Mouse (Mus musculus) embryonic facial prominence, embryonic 12.5 days (tissue): Measurements from ENCODE around the gene Nxpe2. TPM values are rescaled to one million over a fixed set of nuclear protein-coding genes. Genes with fewer than 3 reads are reported as not detected.

Experiments
- ATAC-seq: fragments of 200-750 bp; cut with Nextera tagmentation; 2 replicates; pipeline ENCODE4 v1.8.0; 2017; ENCODE audit not compliant: insufficient number of reproducible peaks, insufficient read depth, low FRiP score, low TSS enrichment
- H3K27ac ChIP-seq: fragments of 300-500 bp; sonication (generic); 2 replicates; pipeline ENCODE4 v1.5.1; 2016; ENCODE audit warnings: mild to moderate bottlenecking
- H3K27me3 ChIP-seq: fragments of 300-500 bp; sonication (generic); 2 replicates; pipeline ENCODE4 v1.6.1; 2016; ENCODE audit warnings: mild to moderate bottlenecking, moderate library complexity
- H3K36me3 ChIP-seq: fragments of 300-500 bp; sonication (generic); 2 replicates; pipeline ENCODE4 v1.6.1; 2016; ENCODE audit warnings: mild to moderate bottlenecking
- H3K4me1 ChIP-seq: fragments of 300-500 bp; sonication (generic); 2 replicates; pipeline ENCODE4 v1.6.1; 2016
- H3K4me2 ChIP-seq: fragments of 300-500 bp; sonication (generic); replicated peaks from 2 replicates; pipeline ENCODE4 v1.6.1; 2016; ENCODE audit warnings: mild to moderate bottlenecking, moderate library complexity
- H3K4me3 ChIP-seq: fragments of 300-500 bp; sonication (generic); 2 replicates; pipeline ENCODE4 v1.5.1; 2016; ENCODE audit warnings: mild to moderate bottlenecking
- H3K9ac ChIP-seq: fragments of 300-500 bp; sonication (generic); 2 replicates; pipeline ENCODE4 v1.6.1; 2016; ENCODE audit warnings: mild to moderate bottlenecking, moderate library complexity
- H3K9me3 ChIP-seq: fragments of 300-500 bp; sonication (generic); 2 replicates; pipeline ENCODE4 v1.6.1; 2016; ENCODE audit warnings: mild to moderate bottlenecking, moderate library complexity
- WGBS: fragments of 180-500 bp; shearing (Covaris S2); methylation state at CpG from one replicate; pipeline ENCODE4 v1.1.7; 2016; 5-methylcytosine and 5-hydroxymethylcytosine counted together
- polyA plus RNA-seq: library from polyadenylated mRNA; unstranded; fragments of >200 nt; fragmentation: Nextera tagmentation; extraction: Ambion mirVana; gene quantifications from 2 replicates; pipeline ENCODE4 v1.2.1, GENCODE M21; 2016

Gene Nxpe2
- polyA plus RNA-seq = 1.1 and 1.2 TPM in 2 replicates

DNA sequence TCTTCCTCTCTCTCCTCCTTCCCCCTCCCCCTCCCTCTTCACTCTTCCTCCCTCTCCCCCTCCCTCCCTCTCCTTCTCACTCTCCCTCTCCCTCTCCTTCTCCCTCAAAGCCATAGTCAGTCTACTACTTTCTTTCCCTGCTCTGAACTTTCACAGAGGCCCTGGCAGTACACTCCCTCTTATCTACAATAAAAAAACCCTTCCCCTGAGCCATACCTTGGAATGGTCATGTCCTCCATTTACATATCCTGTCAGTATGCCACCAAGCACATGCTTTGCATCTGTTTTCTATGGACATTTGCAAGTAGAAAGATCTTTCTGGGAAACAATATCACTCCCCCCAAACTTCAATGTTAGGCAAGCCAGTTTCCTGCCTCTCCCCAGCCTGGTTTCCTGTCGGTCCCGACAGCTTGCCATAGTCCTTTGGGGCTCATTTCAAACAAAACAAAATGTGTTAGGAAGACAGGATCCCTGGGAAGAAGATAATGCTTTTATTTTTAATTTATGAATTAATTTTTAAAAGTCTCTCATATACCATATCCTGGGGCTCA is at the start of gene Nxpe2:
Gene Nxpe2, minus strand, starts transcription at position 307 of the 551 bp plus-strand sequence.
- Histone ChIP-seq H3K27me3 (no peaks in the 10 kb centered on the region), H3K36me3 (no peaks in the 10 kb centered on the region), H3K4me3 (no peak within 1 kb of the TSS), H3K4me1 (peaks cover 19% of the 10 kb centered on the region), H3K9me3 (no peaks in the 10 kb centered on the region), H3K4me2 (no peak within 1 kb of the TSS), H3K27ac (peak within 1 kb of the TSS; percentile 41), H3K9ac (no peak within 1 kb of the TSS)
- ATAC-seq = no peak
- WGBS = 38% methylated on average over 2 of the region's 2 CpGs

- WGBS = 73% methylated on average over 3 of the region's 3 CpGs
- Histone ChIP-seq H3K27me3 (no peaks in the 10 kb centered on the region), H3K9ac (no peak overlapping the region), H3K9me3 (no peaks in the 10 kb centered on the region), H3K4me2 (no peak overlapping the region), H3K4me1 (no peaks in the 10 kb centered on the region), H3K27ac (no peak overlapping the region), H3K4me3 (no peak overlapping the region), H3K36me3 (no peaks in the 10 kb centered on the region)
- no peak for ATAC-seq
Observed at GRCm38 (mm10) chr9:48389983-48390382, 36.7 kb upstream of the Nxpe2 start.

DNA sequence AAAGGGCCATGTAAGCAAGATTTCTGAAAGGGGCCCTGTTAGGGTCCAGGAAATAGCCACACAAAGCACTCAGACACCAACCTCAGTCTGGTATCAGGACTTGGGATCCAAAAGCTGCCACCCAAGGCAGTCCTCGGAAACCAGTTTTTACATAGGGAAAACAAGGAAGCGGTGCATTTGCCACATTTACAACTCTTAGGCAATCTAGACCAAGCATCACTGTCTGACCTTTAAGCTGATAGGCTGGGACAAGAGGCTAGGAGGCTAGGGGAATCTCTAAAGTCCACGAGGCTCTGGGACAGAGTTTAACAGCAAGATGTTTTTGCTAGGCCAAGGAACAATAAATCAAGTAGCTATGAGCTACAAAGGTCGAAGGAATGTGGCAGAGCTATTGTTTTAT is 35.2 kb upstream of the Nxpe2 start:
- H3K4me2 ChIP-seq = no peak overlapping the region
- no peak overlapping the region for H3K4me3 ChIP-seq
- no peak overlapping the region for H3K27ac ChIP-seq
- WGBS = 86% methylated on average over 4 of the region's 4 CpGs
- H3K9ac ChIP-seq = no peak overlapping the region
- H3K36me3 ChIP-seq = no peaks in the 10 kb centered on the region
- H3K4me1 ChIP-seq = no peaks in the 10 kb centered on the region
- H3K9me3 ChIP-seq = no peaks in the 10 kb centered on the region
- no peak for ATAC-seq
- no peaks in the 10 kb centered on the region for H3K27me3 ChIP-seq

GRCm38 (mm10) chr9:48374357-48374756 is 21.1 kb upstream of the Nxpe2 start:
- Histone ChIP-seq H3K4me2 (no peak overlapping the region), H3K36me3 (no peaks in the 10 kb centered on the region), H3K27ac (no peak overlapping the region), H3K4me1 (no peaks in the 10 kb centered on the region), H3K4me3 (no peak overlapping the region), H3K9ac (no peak overlapping the region), H3K27me3 (no peaks in the 10 kb centered on the region), H3K9me3 (no peaks in the 10 kb centered on the region)
- WGBS = 40% methylated on average over 2 of the region's 2 CpGs
- no peak for ATAC-seq

DNA sequence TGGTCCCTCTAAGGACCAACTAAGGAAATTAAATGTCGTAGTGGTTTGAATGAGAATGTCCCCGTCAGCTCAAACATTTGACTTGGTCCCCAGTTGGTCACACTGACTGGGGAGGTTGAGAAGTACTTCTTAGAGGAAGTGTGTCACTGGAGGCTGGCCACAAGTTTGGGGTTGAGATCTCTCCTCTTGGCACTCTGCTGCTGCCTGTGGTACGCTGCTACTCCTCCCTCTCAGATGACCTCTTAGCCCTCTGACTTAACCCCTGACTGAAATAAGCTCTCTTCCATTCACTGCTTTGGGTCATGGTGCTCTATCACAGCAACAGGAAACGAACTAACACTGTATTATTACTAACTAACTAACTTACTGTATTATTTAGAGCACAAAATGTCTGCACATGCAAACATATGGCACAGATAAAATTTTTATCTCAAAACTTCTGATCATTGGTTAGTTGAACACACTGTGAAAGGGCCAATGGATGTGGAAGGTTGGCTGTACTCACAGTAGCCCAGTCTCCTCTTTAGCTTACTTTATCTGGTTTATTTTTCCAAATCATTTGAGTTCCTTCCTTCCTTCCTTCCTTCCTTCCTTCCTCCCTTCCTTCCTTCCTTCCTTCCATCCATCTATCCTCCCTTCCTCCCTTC is 20.1 kb upstream of the Nxpe2 start:
- H3K9ac ChIP-seq = no peak overlapping the region
- WGBS = 65% methylated on average over 4 of the region's 4 CpGs
- H3K27me3 ChIP-seq = no peaks in the 10 kb centered on the region
- H3K9me3 ChIP-seq = no peaks in the 10 kb centered on the region
- H3K4me1 ChIP-seq = no peaks in the 10 kb centered on the region
- no peak for ATAC-seq
- no peaks in the 10 kb centered on the region for H3K36me3 ChIP-seq
- no peak overlapping the region for H3K4me2 ChIP-seq
- H3K4me3 ChIP-seq = no peak overlapping the region
- H3K27ac ChIP-seq = no peak overlapping the region

DNA sequence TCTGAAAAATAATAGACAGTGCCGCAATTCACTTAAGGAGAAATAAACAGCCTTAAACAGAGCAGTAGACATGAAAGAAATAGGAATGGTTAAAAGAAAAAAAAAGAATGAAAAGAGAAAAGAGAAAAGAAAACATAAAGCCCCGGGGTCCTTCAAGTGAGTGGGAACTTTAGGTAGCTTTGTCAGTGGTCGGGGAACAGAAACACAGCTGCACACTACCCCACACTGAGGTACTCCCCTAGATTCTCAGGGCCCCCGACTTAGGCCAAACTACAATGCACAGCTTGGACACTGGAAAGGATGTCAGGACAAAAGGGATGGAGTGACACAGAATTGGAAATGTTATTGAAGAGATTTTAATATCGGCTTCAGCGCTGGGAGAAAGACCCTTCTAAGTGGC is 9.5 kb upstream of the Nxpe2 start:
- Histone ChIP-seq H3K9me3 (no peaks in the 10 kb centered on the region), H3K27me3 (no peaks in the 10 kb centered on the region), H3K4me3 (no peak overlapping the region), H3K4me1 (peaks cover 7% of the 10 kb centered on the region), H3K27ac (no peak overlapping the region), H3K9ac (no peak overlapping the region), H3K4me2 (no peak overlapping the region), H3K36me3 (no peaks in the 10 kb centered on the region)
- no peak for ATAC-seq
- 73% methylated on average over 6 of the region's 6 CpGs for WGBS

GRCm38 (mm10) chr9:48361815-48362631 is 8.8 kb upstream of the Nxpe2 start:
- 49% methylated on average over 14 of the region's 14 CpGs for WGBS
- Histone ChIP-seq H3K9me3 (no peaks in the 10 kb centered on the region), H3K36me3 (no peaks in the 10 kb centered on the region), H3K4me3 (no peak overlapping the region), H3K4me2 (no peak overlapping the region), H3K9ac (no peak overlapping the region), H3K27me3 (no peaks in the 10 kb centered on the region), H3K27ac (no peak overlapping the region), H3K4me1 (peaks cover 7% of the 10 kb centered on the region)
- no peak for ATAC-seq

DNA sequence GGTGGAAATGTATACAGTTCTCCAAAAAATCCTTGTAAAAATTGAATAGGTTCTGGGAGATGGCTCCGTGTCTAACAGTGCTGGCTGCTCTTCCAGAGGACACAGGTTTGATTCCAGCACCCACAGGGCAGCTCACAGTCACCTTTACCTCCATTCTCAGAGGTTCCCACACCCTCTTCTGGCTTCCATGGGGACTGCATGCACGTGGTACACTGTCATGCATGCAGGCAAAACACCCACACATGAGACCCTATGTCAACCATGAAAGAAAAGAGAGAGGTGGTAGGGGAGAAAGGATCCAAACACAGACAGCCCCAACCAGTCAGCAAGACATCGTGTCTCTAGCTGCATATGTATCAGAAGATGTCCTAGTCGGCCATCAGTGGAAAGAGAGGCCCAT is 7.6 kb upstream of the Nxpe2 start:
- H3K4me3 ChIP-seq = no peak overlapping the region
- no peaks in the 10 kb centered on the region for H3K36me3 ChIP-seq
- no peak overlapping the region for H3K27ac ChIP-seq
- H3K9ac ChIP-seq = no peak overlapping the region
- H3K4me2 ChIP-seq = no peak overlapping the region
- H3K27me3 ChIP-seq = no peaks in the 10 kb centered on the region
- H3K4me1 ChIP-seq = peaks cover 7% of the 10 kb centered on the region
- 72% methylated on average over 4 of the region's 4 CpGs for WGBS
- H3K9me3 ChIP-seq = no peaks in the 10 kb centered on the region
- no peak for ATAC-seq

DNA sequence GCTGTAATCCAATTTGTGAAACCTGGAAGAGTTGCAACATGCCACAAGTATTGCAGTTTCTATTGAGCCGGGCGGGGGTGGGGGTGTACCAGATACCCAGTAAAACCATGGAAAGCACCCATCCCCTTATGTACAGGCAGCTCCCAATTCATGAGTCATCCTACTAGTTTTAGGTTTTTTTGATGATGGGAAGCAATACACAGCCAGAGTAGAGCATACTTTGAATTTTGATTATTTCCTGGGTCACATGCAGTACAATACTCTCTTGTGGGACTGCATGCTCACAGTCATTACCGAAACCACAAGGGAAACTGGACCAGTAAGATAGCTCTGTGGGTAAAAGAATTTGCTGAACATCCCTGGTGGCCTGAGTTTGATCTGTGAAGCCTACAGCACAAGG is 3.8 kb upstream of the Nxpe2 start:
- no peak for ATAC-seq
- Histone ChIP-seq H3K4me2 (no peak overlapping the region), H3K4me1 (peaks cover 21% of the 10 kb centered on the region), H3K4me3 (no peak overlapping the region), H3K27ac (no peak overlapping the region), H3K9ac (no peak overlapping the region), H3K36me3 (no peaks in the 10 kb centered on the region), H3K9me3 (no peaks in the 10 kb centered on the region), H3K27me3 (no peaks in the 10 kb centered on the region)
- WGBS = 85% methylated on average over 3 of the region's 3 CpGs

DNA sequence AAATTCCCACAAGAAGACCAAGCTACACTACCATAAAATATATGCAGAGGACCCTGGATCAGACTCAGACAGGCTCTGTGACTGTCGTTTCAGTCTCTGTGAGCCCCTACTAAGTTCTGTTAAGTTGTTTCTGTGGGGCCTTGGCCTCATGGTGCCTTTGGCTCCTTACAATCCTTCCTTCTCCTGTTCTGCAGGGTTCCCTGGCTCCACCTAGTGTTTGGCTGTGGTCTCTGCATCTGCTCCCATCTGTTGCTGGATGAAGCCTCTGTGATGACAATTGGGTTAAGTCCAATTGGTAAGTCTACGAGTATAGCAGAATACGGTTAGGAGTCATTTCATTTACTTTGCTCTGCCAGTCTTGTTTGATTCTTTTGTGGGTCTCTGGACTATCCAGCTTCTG is 1.5 kb upstream of the Nxpe2 start:
- H3K9ac ChIP-seq = no peak overlapping the region
- no peaks in the 10 kb centered on the region for H3K36me3 ChIP-seq
- no peaks in the 10 kb centered on the region for H3K27me3 ChIP-seq
- H3K4me3 ChIP-seq = no peak overlapping the region
- peaks cover 19% of the 10 kb centered on the region for H3K4me1 ChIP-seq
- no peak overlapping the region for H3K27ac ChIP-seq
- H3K9me3 ChIP-seq = no peaks in the 10 kb centered on the region
- ATAC-seq = no peak
- H3K4me2 ChIP-seq = no peak overlapping the region
- WGBS = 49% methylated on average over 3 of the region's 3 CpGs

- H3K9ac ChIP-seq = no peak overlapping the region
- no peak overlapping the region for H3K4me3 ChIP-seq
- 28% methylated on average over 4 of the region's 4 CpGs for WGBS
- no peaks in the 10 kb centered on the region for H3K36me3 ChIP-seq
- no peaks in the 10 kb centered on the region for H3K27me3 ChIP-seq
- H3K9me3 ChIP-seq = no peaks in the 10 kb centered on the region
- H3K4me1 ChIP-seq = peaks cover 19% of the 10 kb centered on the region
- peak overlapping the region; percentile 41; the same call in 1 of the 2 replicates for H3K27ac ChIP-seq
- no peak overlapping the region for H3K4me2 ChIP-seq
- ATAC-seq = no peak
Observed at GRCm38 (mm10) chr9:48354122-48354521, 868 bp upstream of the Nxpe2 start.

GRCm38 (mm10) chr9:48345866-48346265 is 7.4 kb downstream of the Nxpe2 start:
- no peak for ATAC-seq
- 89% methylated on average over 3 of the region's 3 CpGs for WGBS
- H3K27ac ChIP-seq = no peak overlapping the region

More at GRCm38 (mm10) chr9:48345866-48346265, 7.4 kb downstream of the Nxpe2 start:
- Histone ChIP-seq H3K9me3 (no peaks in the 10 kb centered on the region), H3K27me3 (no peaks in the 10 kb centered on the region), H3K4me1 (no peaks in the 10 kb centered on the region), H3K36me3 (no peaks in the 10 kb centered on the region), H3K4me3 (no peak overlapping the region), H3K4me2 (no peak overlapping the region), H3K9ac (no peak overlapping the region)
